Mouse (Mus musculus) embryonic fibroblast, embryonic 13.5 days (primary cell): ENCODE data around the gene Tnfrsf22. TPM values are rescaled to one million over a fixed set of nuclear protein-coding genes. Genes with fewer than 3 reads are reported as not detected.
A peak's percentile ranks its signal among the peaks of the same experiment; 100 is the strongest.
"Not testable (repeated sequence)": the region's sequence is repeated elsewhere in the genome, so short reads cannot be mapped to it uniquely, and the experiment has no call there.

Experiments
- H3K27ac ChIP-seq: 2 replicates; pipeline ENCODE4 v1.5.1; 2012; ENCODE audit warnings: low read length, control low read depth, inconsistent platforms; ENCODE audit not compliant: insufficient read depth
- H3K4me1 ChIP-seq: 2 replicates; pipeline ENCODE4 v1.6.1; 2011; ENCODE audit warnings: low read length; ENCODE audit not compliant: control insufficient read depth, insufficient read depth
- H3K4me3 ChIP-seq: 2 replicates; pipeline ENCODE4 v1.5.1; 2011; ENCODE audit warnings: mild to moderate bottlenecking, control low read depth, low read length; ENCODE audit not compliant: insufficient read depth
- CTCF ChIP-seq: IDR thresholded peaks from 2 replicates; pipeline ENCODE4 v1.5.1; 2011; ENCODE audit warnings: mild to moderate bottlenecking, control low read depth, low read length, moderate library complexity, borderline replicate concordance; ENCODE audit not compliant: insufficient read depth
- POLR2A ChIP-seq: IDR thresholded peaks from 2 replicates; pipeline ENCODE4 v1.6.1; 2011; ENCODE audit warnings: low read depth, mild to moderate bottlenecking, control low read depth, low read length, moderate library complexity
- polyA plus RNA-seq: library from polyadenylated mRNA; stranded (reverse); fragments of >200 nt; gene quantifications from 2 replicates; pipeline ENCODE4 v1.2.4, GENCODE M21; 2011; ENCODE audit warnings: low read depth; ENCODE audit not compliant: missing spikeins, insufficient read length

The Tnfrsf22 gene
- polyA plus RNA-seq, 1 experiment: 13.4 TPM

GRCm38 (mm10) chr7:143685359-143686067, 36.1 kb upstream of the Tnfrsf22 start, which contains the start of gene Tnfrsf23:
Gene Tnfrsf23, minus strand, starts transcription at chr7:143685872.
- Histone ChIP-seq H3K27ac (peak within 1 kb of the TSS; percentile 49; the same call in 1 of the 2 replicates), H3K4me3 (peak within 1 kb of the TSS; percentile 64), H3K4me1 (no peaks in the 10 kb centered on the region)
- TF ChIP-seq POLR2A (peak; percentile 99), CTCF (no peak)

GRCm38 (mm10) chr7:143684569-143684968, 35.1 kb upstream of the Tnfrsf22 start:
- H3K4me3 ChIP-seq, H3K4me1 ChIP-seq, H3K27ac ChIP-seq: not testable (repeated sequence)

GRCm38 (mm10) chr7:143681566-143681965, 32.1 kb upstream of the Tnfrsf22 start:
- H3K27ac ChIP-seq: no peak overlapping the region
- no peak for TF ChIP-seq POLR2A
- no peak for TF ChIP-seq CTCF
- no peaks in the 10 kb centered on the region for H3K4me1 ChIP-seq
- no peak overlapping the region for H3K4me3 ChIP-seq

- not testable (repeated sequence) for H3K4me1 ChIP-seq, H3K27ac ChIP-seq, H3K4me3 ChIP-seq
Measured at GRCm38 (mm10) chr7:143680836-143681235, 31.4 kb upstream of the Tnfrsf22 start.

- H3K4me1 ChIP-seq, H3K4me3 ChIP-seq, H3K27ac ChIP-seq: not testable (repeated sequence)
Measured at GRCm38 (mm10) chr7:143679650-143680049, 30.2 kb upstream of the Tnfrsf22 start.

GRCm38 (mm10) chr7:143666427-143667311, 17.2 kb upstream of the Tnfrsf22 start:
- Histone ChIP-seq H3K4me1 (no peaks in the 10 kb centered on the region), H3K27ac (no peak overlapping the region), H3K4me3 (no peak overlapping the region)
- TF ChIP-seq CTCF (no peak), POLR2A (no peak)

- TF ChIP-seq CTCF: no peak
- TF ChIP-seq POLR2A: no peak
- no peak overlapping the region for H3K27ac ChIP-seq
- no peaks in the 10 kb centered on the region for H3K4me1 ChIP-seq
- no peak overlapping the region for H3K4me3 ChIP-seq
Measured at GRCm38 (mm10) chr7:143663470-143663869, 14.0 kb upstream of the Tnfrsf22 start.

GRCm38 (mm10) chr7:143660797-143661196, 11.3 kb upstream of the Tnfrsf22 start:
- Histone ChIP-seq H3K4me3 (no peak overlapping the region), H3K4me1 (no peaks in the 10 kb centered on the region), H3K27ac (no peak overlapping the region)
- TF ChIP-seq POLR2A: no peak
- TF ChIP-seq CTCF: no peak

GRCm38 (mm10) chr7:143649769-143650346, 397 bp upstream of the Tnfrsf22 start:
- H3K4me1 ChIP-seq, H3K4me3 ChIP-seq, H3K27ac ChIP-seq: not testable (repeated sequence)

- not testable (repeated sequence) for H3K4me3 ChIP-seq, H3K27ac ChIP-seq, H3K4me1 ChIP-seq
Measured at GRCm38 (mm10) chr7:143643949-143644348, 5.5 kb downstream of the Tnfrsf22 start.

GRCm38 (mm10) chr7:143636674-143637073, 12.8 kb downstream of the Tnfrsf22 start:
- TF ChIP-seq POLR2A: no peak
- TF ChIP-seq CTCF: no peak
- no peak overlapping the region for H3K27ac ChIP-seq
- H3K4me3 ChIP-seq: no peak overlapping the region
- H3K4me1 ChIP-seq: no peaks in the 10 kb centered on the region
